Mouse (Mus musculus): ENCODE measurements around the gene Fbxw9. TPM values are rescaled to one million over a fixed set of nuclear protein-coding genes. Genes with fewer than 3 reads are reported as not detected.

The Fbxw9 gene
- polyA plus RNA-seq, 1 experiment from 2014 or later = 65.0 TPM

GRCm38 (mm10) chr8:85062603-85063002, 2.7 kb downstream of the Fbxw9 start:
- no peak for ATAC-seq (ENCODE audit: low FRiP score, low TSS enrichment)
- Histone ChIP-seq H3K4me3 (replicated peaks; ENCODE audit: low read depth, low read length) (no peak overlapping the region), H3K9me3 (ENCODE audit: control insufficient read depth, low read length) (no peaks in the 10 kb centered on the region), H3K4me2 (ENCODE audit: low read length) (no peak overlapping the region), H3K9ac (replicated peaks; ENCODE audit: low read length) (no peak overlapping the region), H3K27me3 (ENCODE audit: control insufficient read depth, insufficient read depth, low read length) (no peaks in the 10 kb centered on the region), H3K4me1 (ENCODE audit: control insufficient read depth, insufficient read depth, low read length) (peaks cover 17% of the 10 kb centered on the region), H3K27ac (replicated peaks; ENCODE audit: low read depth, low read length) (no peak overlapping the region), H3K36me3 (ENCODE audit: control insufficient read depth, insufficient read depth, low read length) (peaks cover 30% of the 10 kb centered on the region)
- DNase-seq = no peak
- WGBS = 96% methylated on average over 4 of the region's 4 CpGs

GRCm38 (mm10) chr8:85065213-85065612, 5.4 kb downstream of the Fbxw9 start:
- 47% methylated on average over 2 of the region's 2 CpGs for WGBS
- peaks cover 38% of the 10 kb centered on the region for H3K36me3 ChIP-seq (ENCODE audit: control insufficient read depth, insufficient read depth, low read length)

GRCm38 (mm10) chr8:85067155-85067554, 7.3 kb downstream of the Fbxw9 start:
- 90% methylated on average over 2 of the region's 2 CpGs for WGBS
- Histone ChIP-seq H3K4me2 (ENCODE audit: low read length) (no peak overlapping the region), H3K9me3 (ENCODE audit: control insufficient read depth, low read length) (no peaks in the 10 kb centered on the region), H3K27ac (replicated peaks; ENCODE audit: low read depth, low read length) (no peak overlapping the region), H3K4me1 (ENCODE audit: control insufficient read depth, insufficient read depth, low read length) (peaks cover 7% of the 10 kb centered on the region), H3K4me3 (replicated peaks; ENCODE audit: low read depth, low read length) (no peak overlapping the region), H3K9ac (replicated peaks; ENCODE audit: low read length) (no peak overlapping the region), H3K36me3 (ENCODE audit: control insufficient read depth, insufficient read depth, low read length) (peaks cover 35% of the 10 kb centered on the region), H3K27me3 (ENCODE audit: control insufficient read depth, insufficient read depth, low read length) (no peaks in the 10 kb centered on the region)
- DNase-seq = no peak
- ATAC-seq (ENCODE audit: low FRiP score, low TSS enrichment) = no peak

More at GRCm38 (mm10) chr8:85065213-85065612, 5.4 kb downstream of the Fbxw9 start:
- H3K27me3 ChIP-seq (ENCODE audit: control insufficient read depth, insufficient read depth, low read length) = no peaks in the 10 kb centered on the region
- ATAC-seq (ENCODE audit: low FRiP score, low TSS enrichment) (no peak), DNase-seq (no peak)
- H3K27ac ChIP-seq (replicated peaks; ENCODE audit: low read depth, low read length) = no peak overlapping the region
- no peak overlapping the region for H3K9ac ChIP-seq (replicated peaks; ENCODE audit: low read length)
- H3K4me1 ChIP-seq (ENCODE audit: control insufficient read depth, insufficient read depth, low read length) = peaks cover 17% of the 10 kb centered on the region
- no peak overlapping the region for H3K4me3 ChIP-seq (replicated peaks; ENCODE audit: low read depth, low read length)
- no peaks in the 10 kb centered on the region for H3K9me3 ChIP-seq (ENCODE audit: control insufficient read depth, low read length)
- no peak overlapping the region for H3K4me2 ChIP-seq (ENCODE audit: low read length)

- H3K9ac ChIP-seq (replicated peaks; ENCODE audit: low read length) = no peak within 1 kb of the TSS
- no peak within 1 kb of the TSS for H3K27ac ChIP-seq (replicated peaks; ENCODE audit: low read depth, low read length)
- ATAC-seq (ENCODE audit: low FRiP score, low TSS enrichment) = no peak
- H3K9me3 ChIP-seq (ENCODE audit: control insufficient read depth, low read length) = no peaks in the 10 kb centered on the region
- no peak for DNase-seq
- no peak within 1 kb of the TSS for H3K4me2 ChIP-seq (ENCODE audit: low read length)
- peaks cover 35% of the 10 kb centered on the region for H3K36me3 ChIP-seq (ENCODE audit: control insufficient read depth, insufficient read depth, low read length)
- H3K4me1 ChIP-seq (ENCODE audit: control insufficient read depth, insufficient read depth, low read length) = peaks cover 11% of the 10 kb centered on the region
- no peaks in the 10 kb centered on the region for H3K27me3 ChIP-seq (ENCODE audit: control insufficient read depth, insufficient read depth, low read length)
- no peak within 1 kb of the TSS for H3K4me3 ChIP-seq (replicated peaks; ENCODE audit: low read depth, low read length)
Measured at GRCm38 (mm10) chr8:85067982-85068381, 8.1 kb downstream of the Fbxw9 start, which contains the start of gene Gm5741. Gene Gm5741 (minus strand): TSS chr8:85067982.

GRCm38 (mm10) chr8:85071041-85071440, 11.2 kb downstream of the Fbxw9 start:
- Histone ChIP-seq H3K4me2 (ENCODE audit: low read length) (peak overlapping the region; percentile 75), H3K4me3 (replicated peaks; ENCODE audit: low read depth, low read length) (peak overlapping the region; percentile 91), H3K4me1 (ENCODE audit: control insufficient read depth, insufficient read depth, low read length) (peaks cover 11% of the 10 kb centered on the region), H3K9ac (replicated peaks; ENCODE audit: low read length) (peak overlapping the region; percentile 70; the same call in 1 of the 2 replicates), H3K36me3 (ENCODE audit: control insufficient read depth, insufficient read depth, low read length) (peaks cover 55% of the 10 kb centered on the region), H3K27me3 (ENCODE audit: control insufficient read depth, insufficient read depth, low read length) (no peaks in the 10 kb centered on the region), H3K9me3 (ENCODE audit: control insufficient read depth, low read length) (no peaks in the 10 kb centered on the region), H3K27ac (replicated peaks; ENCODE audit: low read depth, low read length) (peak overlapping the region; percentile 91)
- whole genome bisulfite sequencing = 81% methylated on average over 5 of the region's 5 CpGs
- DNase-seq (no peak), ATAC-seq (ENCODE audit: low FRiP score, low TSS enrichment) (no peak)

- Histone ChIP-seq H3K4me1 (ENCODE audit: control insufficient read depth, insufficient read depth, low read length) (peaks cover 11% of the 10 kb centered on the region), H3K4me2 (ENCODE audit: low read length) (peak within 1 kb of the TSS; percentile 75), H3K27ac (replicated peaks; ENCODE audit: low read depth, low read length) (peak within 1 kb of the TSS; percentile 91), H3K27me3 (ENCODE audit: control insufficient read depth, insufficient read depth, low read length) (no peaks in the 10 kb centered on the region), H3K9ac (replicated peaks; ENCODE audit: low read length) (peak within 1 kb of the TSS; percentile 70), H3K9me3 (ENCODE audit: control insufficient read depth, low read length) (no peaks in the 10 kb centered on the region), H3K36me3 (ENCODE audit: control insufficient read depth, insufficient read depth, low read length) (peaks cover 55% of the 10 kb centered on the region), H3K4me3 (replicated peaks; ENCODE audit: low read depth, low read length) (peak within 1 kb of the TSS; percentile 91)
- ATAC-seq (ENCODE audit: low FRiP score, low TSS enrichment) = peak; percentile 89
- peak; percentile 96 for DNase-seq
- under 1% methylated on average over 66 of the region's 68 CpGs for WGBS
Measured at GRCm38 (mm10) chr8:85071514-85072281, 11.8 kb downstream of the Fbxw9 start, which contains the start of gene Dhps. Gene Dhps (plus strand): TSS chr8:85071757.

GRCm38 (mm10) chr8:85072364-85072929, 12.6 kb downstream of the Fbxw9 start:
- H3K9me3 ChIP-seq (ENCODE audit: control insufficient read depth, low read length) = no peaks in the 10 kb centered on the region
- H3K27me3 ChIP-seq (ENCODE audit: control insufficient read depth, insufficient read depth, low read length) = no peaks in the 10 kb centered on the region
- peak overlapping the region; percentile 70 for H3K9ac ChIP-seq (replicated peaks; ENCODE audit: low read length)
- WGBS = 38% methylated on average over 9 of the region's 9 CpGs
- DNase-seq (no peak), ATAC-seq (ENCODE audit: low FRiP score, low TSS enrichment) (no peak)
- peak overlapping the region; percentile 91; the same call in 1 of the 2 replicates for H3K27ac ChIP-seq (replicated peaks; ENCODE audit: low read depth, low read length)
- H3K4me3 ChIP-seq (replicated peaks; ENCODE audit: low read depth, low read length) = peak overlapping the region; percentile 91
- H3K4me1 ChIP-seq (ENCODE audit: control insufficient read depth, insufficient read depth, low read length) = peaks cover 11% of the 10 kb centered on the region
- H3K4me2 ChIP-seq (ENCODE audit: low read length) = peak overlapping the region; percentile 75
- peaks cover 51% of the 10 kb centered on the region for H3K36me3 ChIP-seq (ENCODE audit: control insufficient read depth, insufficient read depth, low read length)

- Histone ChIP-seq H3K27ac (replicated peaks; ENCODE audit: low read depth, low read length) (no peak overlapping the region), H3K9me3 (ENCODE audit: control insufficient read depth, low read length) (no peaks in the 10 kb centered on the region), H3K9ac (replicated peaks; ENCODE audit: low read length) (no peak overlapping the region), H3K4me1 (ENCODE audit: control insufficient read depth, insufficient read depth, low read length) (peaks cover 11% of the 10 kb centered on the region), H3K36me3 (ENCODE audit: control insufficient read depth, insufficient read depth, low read length) (peaks cover 52% of the 10 kb centered on the region), H3K27me3 (ENCODE audit: control insufficient read depth, insufficient read depth, low read length) (no peaks in the 10 kb centered on the region), H3K4me3 (replicated peaks; ENCODE audit: low read depth, low read length) (no peak overlapping the region), H3K4me2 (ENCODE audit: low read length) (no peak overlapping the region)
- ATAC-seq (ENCODE audit: low FRiP score, low TSS enrichment) (no peak), DNase-seq (no peak)
- 91% methylated on average over 15 of the region's 15 CpGs for WGBS
Measured at GRCm38 (mm10) chr8:85073041-85073612, 13.3 kb downstream of the Fbxw9 start.

Measured in midbrain, embryonic 14.5 days (tissue).